ENCODE assay signal across 10 mouse cellular contexts in the genomic region with DNA sequence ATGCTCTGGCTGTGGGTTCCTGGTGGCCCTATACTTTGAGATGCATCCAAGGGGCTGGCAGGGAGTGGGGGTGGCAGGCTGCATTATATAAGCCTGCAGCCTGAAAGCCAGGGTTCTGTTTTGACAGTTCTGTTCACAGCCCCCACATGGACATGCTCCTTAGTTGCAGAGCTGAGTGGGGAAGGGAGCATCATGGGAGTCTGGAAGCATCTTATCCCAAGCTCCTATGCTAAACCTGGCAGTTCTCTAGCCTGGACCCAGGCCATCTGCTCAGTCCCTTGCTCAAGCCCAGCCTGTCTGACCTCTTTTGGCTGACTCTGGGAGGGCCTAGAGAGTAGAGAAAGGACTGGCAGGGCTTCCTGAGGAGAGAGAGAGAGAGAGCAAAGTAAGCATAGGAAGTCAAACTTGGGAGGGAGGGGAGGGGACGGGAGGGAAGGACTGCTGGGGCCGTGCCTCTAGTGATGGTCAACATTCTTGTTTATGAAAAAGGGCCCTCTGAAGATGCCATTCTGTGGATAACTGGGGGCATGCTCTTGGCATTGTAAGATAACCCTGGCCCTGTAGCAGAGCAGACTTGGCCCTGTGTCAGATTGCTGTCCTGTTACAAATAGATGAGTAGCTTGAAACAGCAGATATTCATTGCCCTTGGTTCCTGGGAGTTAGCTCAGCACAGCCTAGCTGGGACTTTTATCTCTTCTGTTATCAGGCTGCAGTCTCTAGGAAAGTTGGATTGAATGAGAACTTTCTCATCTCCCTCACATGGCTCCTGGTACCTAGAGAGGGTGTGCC. TPM values are rescaled to one million over a fixed set of nuclear protein-coding genes. Genes with fewer than 3 reads are reported as not detected.
DNase-seq lines count a peak whose midpoint lies in the region; ATAC-seq lines count a peak whose summit lies in the region.
"Had no signal": no experiment of that assay in that cellular context is flagged by ENCODE, and none has a peak within 500 bp of the region (broad histone marks: within the 10 kb centered on the region; RNA-seq: fewer than 3 reads in every experiment).

No protein-coding gene starts in this region.

- no peak overlapping the region for H3K4me3 ChIP-seq in hindbrain, embryonic 15.5 days
- H3K4me3 ChIP-seq in hindbrain, embryonic 10.5 days = no peak overlapping the region
- H3K4me3 ChIP-seq in forebrain, embryonic 15.5 days = no peak overlapping the region
- no peak overlapping the region for H3K4me3 ChIP-seq in lung, embryonic 16.5 days (ENCODE audit: low read length)
- no peak overlapping the region for H3K4me3 ChIP-seq in stomach, embryonic 14.5 days (ENCODE audit: low read depth, low read length)
- H3K4me3 ChIP-seq: limb, embryonic 13.5 days had no signal

- no peak for DNase-seq in hindbrain, embryonic 10.5 days (ENCODE audit: low spot score)
- peak; percentile 28 for DNase-seq in adrenal gland, adult 8-10 months
- peak; percentile 60 for DNase-seq in heart, postnatal 25 days (ENCODE audit: low spot score)
- no peak for DNase-seq in kidney, adult 11 months

- no peak overlapping the region for H3K9ac ChIP-seq in hindbrain, embryonic 15.5 days
- no peak overlapping the region for H3K9ac ChIP-seq in forebrain, embryonic 15.5 days (replicated peaks)
- no peak overlapping the region for H3K9ac ChIP-seq in lung, embryonic 16.5 days (ENCODE audit: low read length)
- H3K9ac ChIP-seq in stomach, embryonic 14.5 days (replicated peaks; ENCODE audit: low read depth, low read length) = no peak overlapping the region
- H3K9ac ChIP-seq: limb, embryonic 13.5 days had no signal

- H3K4me2 ChIP-seq in hindbrain, embryonic 15.5 days = no peak overlapping the region
- H3K4me2 ChIP-seq in forebrain, embryonic 15.5 days (replicated peaks) = no peak overlapping the region
- H3K4me2 ChIP-seq in lung, embryonic 16.5 days (ENCODE audit: low read depth, low read length) = no peak overlapping the region
- H3K4me2 ChIP-seq in stomach, embryonic 14.5 days (replicated peaks; ENCODE audit: low read depth, low read length) = no peak overlapping the region
- H3K4me2 ChIP-seq: limb, embryonic 13.5 days had no signal

- no peaks in the 10 kb centered on the region for H3K9me3 ChIP-seq in hindbrain, embryonic 15.5 days
- H3K9me3 ChIP-seq in hindbrain, embryonic 10.5 days = no peaks in the 10 kb centered on the region
- H3K9me3 ChIP-seq in forebrain, embryonic 15.5 days = no peaks in the 10 kb centered on the region
- no peaks in the 10 kb centered on the region for H3K9me3 ChIP-seq in lung, embryonic 16.5 days (ENCODE audit: control insufficient read depth, low read length)
- no peaks in the 10 kb centered on the region for H3K9me3 ChIP-seq in stomach, embryonic 14.5 days (ENCODE audit: control insufficient read depth, low read depth, low read length)
- H3K9me3 ChIP-seq: limb, embryonic 13.5 days had no signal

- H3K36me3 ChIP-seq in hindbrain, embryonic 15.5 days = no peaks in the 10 kb centered on the region
- H3K36me3 ChIP-seq in hindbrain, embryonic 10.5 days = peaks cover 24% of the 10 kb centered on the region
- H3K36me3 ChIP-seq in forebrain, embryonic 15.5 days = no peaks in the 10 kb centered on the region
- H3K36me3 ChIP-seq in lung, embryonic 16.5 days (ENCODE audit: control insufficient read depth, insufficient read depth, low read length) = 0 out of 2 replicates have a peak, but pooled peaks cover 2% of the 10 kb centered on the region
- no peaks in the 10 kb centered on the region for H3K36me3 ChIP-seq in stomach, embryonic 14.5 days (ENCODE audit: control insufficient read depth, insufficient read depth, low read length)

- H3K27me3 ChIP-seq in hindbrain, embryonic 15.5 days = no peaks in the 10 kb centered on the region
- H3K27me3 ChIP-seq in hindbrain, embryonic 10.5 days (ENCODE audit: insufficient read depth, poor library complexity, severe bottlenecking) = no peaks in the 10 kb centered on the region
- H3K27me3 ChIP-seq in forebrain, embryonic 15.5 days = no peaks in the 10 kb centered on the region
- no peaks in the 10 kb centered on the region for H3K27me3 ChIP-seq in lung, embryonic 16.5 days (ENCODE audit: control insufficient read depth, insufficient read depth, low read depth, low read length)
- no peaks in the 10 kb centered on the region for H3K27me3 ChIP-seq in stomach, embryonic 14.5 days (ENCODE audit: control insufficient read depth, insufficient read depth, low read length)
- H3K27me3 ChIP-seq: CH12.LX; limb, embryonic 13.5 days had no signal

- intact Hi-C loops in heart, postnatal 25 days (cut with DNase I) = loop anchor here (1.0 kb wide), 1 partner anchor 84 kb away; no protein-coding TSS in a partner anchor

- H3K4me1 ChIP-seq in hindbrain, embryonic 15.5 days (replicated peaks) = peaks cover 12% of the 10 kb centered on the region
- no peaks in the 10 kb centered on the region for H3K4me1 ChIP-seq in hindbrain, embryonic 10.5 days (replicated peaks)
- H3K4me1 ChIP-seq in forebrain, embryonic 15.5 days = peaks cover 5% of the 10 kb centered on the region; the same call in 1 of the 2 replicates
- peaks cover 3% of the 10 kb centered on the region; the same call in 1 of the 2 replicates for H3K4me1 ChIP-seq in lung, embryonic 16.5 days (replicated peaks; ENCODE audit: control insufficient read depth, insufficient read depth, low read length)
- H3K4me1 ChIP-seq in stomach, embryonic 14.5 days (ENCODE audit: control insufficient read depth, insufficient read depth, low read length) = no peaks in the 10 kb centered on the region
- H3K4me1 ChIP-seq: limb, embryonic 13.5 days had no signal

- ATAC-seq in hindbrain, embryonic 15.5 days (ENCODE audit: low FRiP score, low read depth) = peak; percentile 74
- ATAC-seq in forebrain, embryonic 15.5 days (replicated peaks) = peak; percentile 66
- peak; percentile 89 for ATAC-seq in lung, embryonic 16.5 days (ENCODE audit: low read depth)
- ATAC-seq in stomach, embryonic 14.5 days (ENCODE audit: insufficient number of reproducible peaks, insufficient read depth, low FRiP score, low read depth) = peak; percentile 65; the same call in 1 of the 2 replicates

- WGBS in hindbrain, embryonic 15.5 days = 51% methylated on average over 2 of the region's 2 CpGs
- WGBS in hindbrain, embryonic 10.5 days = 61% methylated on average over 2 of the region's 2 CpGs
- 59% methylated on average over 2 of the region's 2 CpGs for WGBS in forebrain, embryonic 15.5 days
- WGBS in lung, embryonic 16.5 days = 0% methylated on average over 2 of the region's 2 CpGs
- 31% methylated on average over 2 of the region's 2 CpGs for WGBS in stomach, embryonic 14.5 days

- H3K27ac ChIP-seq in hindbrain, embryonic 15.5 days (replicated peaks) = 0 out of 2 replicates have a peak overlapping the region, but pooled peaks have one; percentile 6
- H3K27ac ChIP-seq in hindbrain, embryonic 10.5 days = no peak overlapping the region
- H3K27ac ChIP-seq in forebrain, embryonic 15.5 days (replicated peaks) = no peak overlapping the region
- no peak overlapping the region for H3K27ac ChIP-seq in lung, embryonic 16.5 days (ENCODE audit: low read length)
- no peak overlapping the region; the same call in 1 of the 2 replicates for H3K27ac ChIP-seq in stomach, embryonic 14.5 days (ENCODE audit: low read length)
- H3K27ac ChIP-seq: limb, embryonic 13.5 days had no signal

RNA-seq across cellular contexts. Expression of a gene that starts 25.4 kb away (rescaled TPM):
- 41.0 and 42.9 TPM in 2 replicates for polyA plus RNA-seq in hindbrain, embryonic 15.5 days (2015; fragmentation: Nextera tagmentation; extraction: Ambion mirVana)
- polyA plus RNA-seq in hindbrain, embryonic 10.5 days (2016; fragmentation: Nextera tagmentation; extraction: Ambion mirVana) = 235 and 294 TPM in 2 replicates
- total RNA-seq in adrenal gland, adult 8-10 months (2022) = 10 to 100 TPM in 3 of 4 experiments, 1 to 10 TPM in 1; 9.8 to 13.0 (median 11.8) TPM
- 69.7 and 79.8 TPM in 2 replicates for polyA plus RNA-seq in forebrain, embryonic 15.5 days (2015; fragmentation: Nextera tagmentation; extraction: Ambion mirVana)
- 1 to 10 TPM; 4.3 to 4.4 TPM for total RNA-seq in heart, postnatal 25 days (2021)
- polyA plus RNA-seq in lung, embryonic 16.5 days (2015; fragmentation: Nextera tagmentation; extraction: Ambion mirVana) = 171 and 172 TPM in 2 replicates
- 138 and 141 TPM in 2 replicates for polyA plus RNA-seq in stomach, embryonic 14.5 days (2014; fragmentation: Nextera tagmentation; extraction: Ambion mirVana)

RNA-seq across cellular contexts. Expression of a gene that starts 41.4 kb away (rescaled TPM):
- polyA plus RNA-seq in hindbrain, embryonic 15.5 days (2015; fragmentation: Nextera tagmentation; extraction: Ambion mirVana) = 14.0 and 15.1 TPM in 2 replicates
- 19.9 and 22.8 TPM in 2 replicates for polyA plus RNA-seq in hindbrain, embryonic 10.5 days (2016; fragmentation: Nextera tagmentation; extraction: Ambion mirVana)
- 100 to 1,000 TPM in 2 of 4 experiments, 10 to 100 TPM in 2; 37.8 to 322 (median 155) TPM for total RNA-seq in adrenal gland, adult 8-10 months (2022)
- 8.4 and 9.1 TPM in 2 replicates for polyA plus RNA-seq in forebrain, embryonic 15.5 days (2015; fragmentation: Nextera tagmentation; extraction: Ambion mirVana)
- total RNA-seq in heart, postnatal 25 days (2021) = 10 to 100 TPM in 1 of 2 experiments, 1 to 10 TPM in 1; 7.9 to 10.4 TPM
- 36.5 and 43.7 TPM in 2 replicates for polyA plus RNA-seq in lung, embryonic 16.5 days (2015; fragmentation: Nextera tagmentation; extraction: Ambion mirVana)
- 7.7 and 8.7 TPM in 2 replicates for polyA plus RNA-seq in stomach, embryonic 14.5 days (2014; fragmentation: Nextera tagmentation; extraction: Ambion mirVana)

Comparison
In these comparisons a context has a peak if more than half of its experiments do, and no peak if none do; other contexts are left out.
1. DNase-seq: peak in adrenal gland, adult 8-10 months (single experiment) and heart, postnatal 25 days (single experiment); none in hindbrain, embryonic 10.5 days (single experiment) and kidney, adult 11 months (single experiment).
2. Peak in every context shown above with its lines, with median percentiles within 50 percentile points of each other: ATAC-seq.